Mouse (Mus musculus) right cerebral cortex, postnatal 14 days (tissue): ENCODE measurements around the gene Cd180.
"Not testable (repeated sequence)": the region's sequence is repeated elsewhere in the genome, so short reads cannot be mapped to it uniquely, and the experiment has no call there.

ENCODE experiments used
- DNase-seq: peaks from one replicate; pipeline ENCODE4 v3.0.0; 2022

Cd180 gene

GRCm38 (mm10) chr13:102678482-102678881 is 14.9 kb upstream of the Cd180 start:
- peak; percentile 80 for DNase-seq

- DNase-seq = no peak
Measured at GRCm38 (mm10) chr13:102684890-102685289, 8.5 kb upstream of the Cd180 start.

GRCm38 (mm10) chr13:102688121-102688520 is 5.2 kb upstream of the Cd180 start:
- DNase-seq = no peak

- DNase-seq = no peak
Measured at GRCm38 (mm10) chr13:102689201-102690090, 3.9 kb upstream of the Cd180 start.

GRCm38 (mm10) chr13:102690184-102690583 is 3.2 kb upstream of the Cd180 start:
- DNase-seq = no peak

GRCm38 (mm10) chr13:102691408-102692150 is 1.8 kb upstream of the Cd180 start:
- DNase-seq = no peak

GRCm38 (mm10) chr13:102694154-102694553 is 796 bp downstream of the Cd180 start:
- no peak for DNase-seq

- no peak for DNase-seq
Measured at GRCm38 (mm10) chr13:102695121-102695905, 2.0 kb downstream of the Cd180 start.

GRCm38 (mm10) chr13:102698335-102698734 is 5.0 kb downstream of the Cd180 start:
- no peak for DNase-seq

GRCm38 (mm10) chr13:102698751-102699323 is 5.5 kb downstream of the Cd180 start:
- peak; percentile 59 for DNase-seq

GRCm38 (mm10) chr13:102700176-102700575 is 6.8 kb downstream of the Cd180 start:
- no peak for DNase-seq

- no peak for DNase-seq
Measured at GRCm38 (mm10) chr13:102700744-102701143, 7.4 kb downstream of the Cd180 start.

- no peak for DNase-seq
Measured at GRCm38 (mm10) chr13:102716973-102717372, 23.6 kb downstream of the Cd180 start.

GRCm38 (mm10) chr13:102725416-102725815 is 32.1 kb downstream of the Cd180 start:
- no peak for DNase-seq

GRCm38 (mm10) chr13:102725906-102726305 is 32.5 kb downstream of the Cd180 start:
- DNase-seq = no peak

GRCm38 (mm10) chr13:102726876-102727275 is 33.5 kb downstream of the Cd180 start:
- DNase-seq = no peak

- no peak for DNase-seq
Measured at GRCm38 (mm10) chr13:102728035-102728434, 34.7 kb downstream of the Cd180 start.

- not testable (repeated sequence) for DNase-seq
Measured at GRCm38 (mm10) chr13:102728951-102729350, 35.6 kb downstream of the Cd180 start.

- DNase-seq = no peak
Measured at GRCm38 (mm10) chr13:102733063-102733462, 39.7 kb downstream of the Cd180 start.

GRCm38 (mm10) chr13:102737811-102738210 is 44.5 kb downstream of the Cd180 start:
- DNase-seq = no peak

- DNase-seq = no peak
Measured at GRCm38 (mm10) chr13:102739720-102740535, 46.6 kb downstream of the Cd180 start.
